Mouse (Mus musculus) stomach, postnatal 0 days (tissue): ENCODE measurements around the gene Myo10. TPM values are rescaled to one million over a fixed set of nuclear protein-coding genes. Genes with fewer than 3 reads are reported as not detected.

Source experiments
- ATAC-seq: fragments of 200-750 bp; cut with Nextera tagmentation; 2 replicates; pipeline ENCODE4 v1.8.0; 2017; ENCODE audit not compliant: low FRiP score, low TSS enrichment
- DNase-seq: peaks from one replicate; pipeline ENCODE4 v3.0.0-alpha.2; 2016; ENCODE audit warnings: low spot score
- H3K27ac ChIP-seq: fragments of 300-500 bp; sonication (generic); replicated peaks from 2 replicates; pipeline ENCODE4 v1.5.1; 2014; ENCODE audit warnings: mild to moderate bottlenecking, control low read depth
- H3K27me3 ChIP-seq: fragments of 300-500 bp; sonication (generic); 2 replicates; pipeline ENCODE4 v1.6.1; 2014; ENCODE audit warnings: low read length; ENCODE audit not compliant: control insufficient read depth, insufficient read depth
- H3K36me3 ChIP-seq: fragments of 300-500 bp; sonication (generic); 2 replicates; pipeline ENCODE4 v1.6.1; 2014; ENCODE audit warnings: low read length, mixed read lengths; ENCODE audit not compliant: control insufficient read depth, insufficient read depth
- H3K4me1 ChIP-seq: fragments of 300-500 bp; sonication (generic); replicated peaks from 2 replicates; pipeline ENCODE4 v1.6.1; 2014; ENCODE audit warnings: antibody characterized with exemption; ENCODE audit not compliant: control insufficient read depth, insufficient read depth
- H3K4me2 ChIP-seq: fragments of 300-500 bp; sonication (generic); replicated peaks from 2 replicates; pipeline ENCODE4 v1.6.1; 2014; ENCODE audit warnings: low read depth, mild to moderate bottlenecking, control low read depth, moderate library complexity
- H3K4me3 ChIP-seq: fragments of 300-500 bp; sonication (generic); 2 replicates; pipeline ENCODE4 v1.5.1; 2014; ENCODE audit warnings: low read depth, low read length, control low read depth
- H3K9ac ChIP-seq: fragments of 300-500 bp; sonication (generic); 2 replicates; pipeline ENCODE4 v1.6.1; 2014; ENCODE audit warnings: mild to moderate bottlenecking, low read length, control low read depth, mixed read lengths
- H3K9me3 ChIP-seq: fragments of 300-500 bp; sonication (generic); 2 replicates; pipeline ENCODE4 v1.6.1; 2016; ENCODE audit warnings: low read length; ENCODE audit not compliant: control insufficient read depth
- CTCF ChIP-seq: IDR thresholded peaks from 2 replicates; pipeline ENCODE4 v1.5.1; 2016; ENCODE audit warnings: antibody characterized with exemption, low read depth, mild to moderate bottlenecking, moderate library complexity
- EP300 ChIP-seq: optimal IDR thresholded peaks from 2 replicates; pipeline ENCODE3; 2016; ENCODE audit warnings: antibody characterized with exemption
- WGBS: fragments of 180-500 bp; shearing (Covaris S2); extraction: QIAGEN DNeasy Blood & Tissue Kit; methylation state at CpG from one replicate; pipeline ENCODE4 v1.1.7; 2014; 5-methylcytosine and 5-hydroxymethylcytosine counted together
- polyA plus RNA-seq: library from polyadenylated mRNA; unstranded; fragments of >200 nt; fragmentation: Nextera tagmentation; extraction: Ambion mirVana; gene quantifications from 2 replicates; pipeline ENCODE4 v1.2.1, GENCODE M21; 2015

The Myo10 gene
- polyA plus RNA-seq, 1 experiment from 2014 or later = 15.8 TPM

GRCm38 (mm10) chr15:25603286-25603685 is 19.0 kb upstream of the Myo10 start:
- H3K27me3 ChIP-seq = no peaks in the 10 kb centered on the region
- H3K36me3 ChIP-seq = no peaks in the 10 kb centered on the region
- DNase-seq (no peak), ATAC-seq (no peak)
- H3K27ac ChIP-seq = no peak overlapping the region
- TF ChIP-seq CTCF (no peak), EP300 (no peak)
- WGBS = 21% methylated on average over 6 of the region's 6 CpGs
- H3K4me2 ChIP-seq = no peak overlapping the region
- no peak overlapping the region for H3K9ac ChIP-seq
- no peak overlapping the region for H3K4me3 ChIP-seq
- H3K4me1 ChIP-seq = no peaks in the 10 kb centered on the region
- no peaks in the 10 kb centered on the region for H3K9me3 ChIP-seq

GRCm38 (mm10) chr15:25604231-25604630 is 18.1 kb upstream of the Myo10 start:
- Histone ChIP-seq H3K36me3 (no peaks in the 10 kb centered on the region), H3K9me3 (no peaks in the 10 kb centered on the region), H3K4me1 (no peaks in the 10 kb centered on the region), H3K27me3 (no peaks in the 10 kb centered on the region), H3K9ac (no peak overlapping the region), H3K4me2 (no peak overlapping the region), H3K27ac (no peak overlapping the region), H3K4me3 (no peak overlapping the region)
- 68% methylated on average over 1 of the region's 1 CpGs for WGBS
- DNase-seq (no peak), ATAC-seq (no peak)
- TF ChIP-seq EP300 (no peak), CTCF (peak; percentile 39)

GRCm38 (mm10) chr15:25605376-25605775 is 16.9 kb upstream of the Myo10 start:
- Histone ChIP-seq H3K9ac (no peak overlapping the region), H3K4me1 (no peaks in the 10 kb centered on the region), H3K4me3 (no peak overlapping the region), H3K27ac (no peak overlapping the region), H3K27me3 (no peaks in the 10 kb centered on the region), H3K36me3 (no peaks in the 10 kb centered on the region), H3K9me3 (no peaks in the 10 kb centered on the region), H3K4me2 (no peak overlapping the region)
- no peak for ATAC-seq
- WGBS = 71% methylated on average over 4 of the region's 4 CpGs
- DNase-seq = no peak
- TF ChIP-seq EP300 (no peak), CTCF (no peak)

- no peak for TF ChIP-seq EP300
- Histone ChIP-seq H3K27ac (no peak overlapping the region), H3K4me3 (no peak overlapping the region), H3K36me3 (no peaks in the 10 kb centered on the region), H3K4me1 (no peaks in the 10 kb centered on the region), H3K27me3 (no peaks in the 10 kb centered on the region), H3K9me3 (no peaks in the 10 kb centered on the region), H3K9ac (no peak overlapping the region), H3K4me2 (no peak overlapping the region)
- no peak for DNase-seq
- ATAC-seq = no peak
- WGBS = 74% methylated on average over 3 of the region's 3 CpGs
These were observed 13.6 kb upstream of the Myo10 start for GRCm38 (mm10) chr15:25608742-25609141.

GRCm38 (mm10) chr15:25609253-25609652 is 13.1 kb upstream of the Myo10 start:
- H3K27me3 ChIP-seq = no peaks in the 10 kb centered on the region
- no peak overlapping the region for H3K4me2 ChIP-seq
- ATAC-seq (no peak), DNase-seq (no peak)
- no peak overlapping the region for H3K9ac ChIP-seq
- WGBS = 32% methylated on average over 10 of the region's 10 CpGs
- TF ChIP-seq EP300 = no peak
- TF ChIP-seq CTCF = no peak
- H3K4me1 ChIP-seq = no peaks in the 10 kb centered on the region
- no peak overlapping the region for H3K27ac ChIP-seq
- H3K9me3 ChIP-seq = no peaks in the 10 kb centered on the region
- no peaks in the 10 kb centered on the region for H3K36me3 ChIP-seq
- no peak overlapping the region for H3K4me3 ChIP-seq

GRCm38 (mm10) chr15:25611178-25611577 is 11.1 kb upstream of the Myo10 start:
- Histone ChIP-seq H3K4me2 (no peak overlapping the region), H3K4me3 (no peak overlapping the region), H3K27ac (no peak overlapping the region), H3K36me3 (no peaks in the 10 kb centered on the region), H3K4me1 (no peaks in the 10 kb centered on the region), H3K9ac (no peak overlapping the region), H3K9me3 (no peaks in the 10 kb centered on the region), H3K27me3 (no peaks in the 10 kb centered on the region)
- TF ChIP-seq EP300 (no peak), CTCF (no peak)
- 48% methylated on average over 6 of the region's 6 CpGs for WGBS
- ATAC-seq (peak; percentile 84), DNase-seq (peak; percentile 47)
